Mouse (Mus musculus) hindbrain, embryonic 12.5 days (tissue): ENCODE measurements around the gene Wnt2. TPM values are rescaled to one million over a fixed set of nuclear protein-coding genes. Genes with fewer than 3 reads are reported as not detected.

Source experiments
- ATAC-seq: fragments of 200-750 bp; cut with Nextera tagmentation; 2 replicates; pipeline ENCODE4 v1.8.0; 2017; ENCODE audit warnings: moderate TSS enrichment; ENCODE audit not compliant: low FRiP score
- H3K27ac ChIP-seq: fragments of 300-500 bp; sonication (generic); 2 replicates; pipeline ENCODE4 v1.5.1; 2016; ENCODE audit warnings: mild to moderate bottlenecking
- H3K27me3 ChIP-seq: fragments of 300-500 bp; sonication (generic); 2 replicates; pipeline ENCODE4 v1.6.1; 2016; ENCODE audit warnings: mild to moderate bottlenecking
- H3K36me3 ChIP-seq: fragments of 300-500 bp; sonication (generic); 2 replicates; pipeline ENCODE4 v1.6.1; 2016; ENCODE audit warnings: mild to moderate bottlenecking
- H3K4me1 ChIP-seq: fragments of 300-500 bp; sonication (generic); 2 replicates; pipeline ENCODE4 v1.6.1; 2016
- H3K4me2 ChIP-seq: fragments of 300-500 bp; sonication (generic); replicated peaks from 2 replicates; pipeline ENCODE4 v1.6.1; 2016; ENCODE audit warnings: mild to moderate bottlenecking
- H3K4me3 ChIP-seq: fragments of 300-500 bp; sonication (generic); 2 replicates; pipeline ENCODE4 v1.5.1; 2016; ENCODE audit warnings: mild to moderate bottlenecking
- H3K9ac ChIP-seq: fragments of 300-500 bp; sonication (generic); 2 replicates; pipeline ENCODE4 v1.6.1; 2016; ENCODE audit warnings: mild to moderate bottlenecking, moderate library complexity
- H3K9me3 ChIP-seq: fragments of 300-500 bp; sonication (generic); replicated peaks from 2 replicates; pipeline ENCODE4 v1.6.1; 2016; ENCODE audit warnings: mild to moderate bottlenecking
- WGBS: fragments of 180-500 bp; shearing (Covaris S2); methylation state at CpG from one replicate; pipeline ENCODE4 v1.1.7; 2016; 5-methylcytosine and 5-hydroxymethylcytosine counted together
- polyA plus RNA-seq: library from polyadenylated mRNA; unstranded; fragments of >200 nt; fragmentation: Nextera tagmentation; extraction: Ambion mirVana; gene quantifications from 2 replicates; pipeline ENCODE4 v1.2.1, GENCODE M21; 2016

Wnt2 gene
- polyA plus RNA-seq, 1 experiment from 2014 or later = 1.6 TPM

DNA sequence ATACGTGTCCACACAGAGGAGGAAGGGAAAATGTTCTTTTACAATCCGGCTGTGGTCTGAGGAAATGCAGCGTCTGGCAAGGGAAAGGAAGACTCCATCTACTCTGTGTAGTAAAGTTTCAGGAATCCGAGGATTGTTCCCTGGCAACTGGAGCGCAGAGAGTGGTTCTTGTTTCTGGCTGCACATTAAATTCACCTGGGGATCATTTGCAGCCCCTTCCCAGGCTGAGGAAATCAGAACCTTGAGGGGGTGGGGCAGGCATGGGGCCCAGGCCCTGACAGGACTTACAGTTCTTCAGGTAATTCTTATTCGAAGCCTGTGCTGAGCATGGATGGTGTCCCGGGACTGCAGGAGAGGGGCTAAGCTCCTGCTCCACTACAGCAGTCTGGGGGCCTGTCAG, 17.0 kb downstream of the Wnt2 start:
- H3K4me3 ChIP-seq = no peak overlapping the region
- 69% methylated on average over 7 of the region's 7 CpGs for WGBS
- ATAC-seq = no peak
- no peak overlapping the region for H3K9ac ChIP-seq
- H3K9me3 ChIP-seq = no peaks in the 10 kb centered on the region
- H3K4me1 ChIP-seq = 0 out of 2 replicates have a peak, but pooled peaks cover 4% of the 10 kb centered on the region
- no peak overlapping the region for H3K27ac ChIP-seq
- no peaks in the 10 kb centered on the region for H3K36me3 ChIP-seq
- H3K27me3 ChIP-seq = no peaks in the 10 kb centered on the region
- no peak overlapping the region for H3K4me2 ChIP-seq

GRCm38 (mm10) chr6:18007356-18007755, 23.0 kb downstream of the Wnt2 start:
- Histone ChIP-seq H3K27ac (no peak overlapping the region), H3K27me3 (no peaks in the 10 kb centered on the region), H3K36me3 (no peaks in the 10 kb centered on the region), H3K4me2 (no peak overlapping the region), H3K9me3 (no peaks in the 10 kb centered on the region), H3K4me3 (no peak overlapping the region), H3K4me1 (no peaks in the 10 kb centered on the region), H3K9ac (no peak overlapping the region)
- 82% methylated on average over 3 of the region's 3 CpGs for WGBS
- ATAC-seq = no peak

GRCm38 (mm10) chr6:18002065-18002464, 28.3 kb downstream of the Wnt2 start:
- Histone ChIP-seq H3K36me3 (no peaks in the 10 kb centered on the region), H3K4me3 (no peak overlapping the region), H3K4me1 (no peaks in the 10 kb centered on the region), H3K27me3 (no peaks in the 10 kb centered on the region), H3K9me3 (no peaks in the 10 kb centered on the region), H3K27ac (no peak overlapping the region), H3K9ac (no peak overlapping the region), H3K4me2 (no peak overlapping the region)
- no peak for ATAC-seq
- 96% methylated on average over 6 of the region's 6 CpGs for WGBS

GRCm38 (mm10) chr6:17998497-17998896, 31.9 kb downstream of the Wnt2 start:
- no peaks in the 10 kb centered on the region for H3K27me3 ChIP-seq
- no peak overlapping the region for H3K27ac ChIP-seq
- H3K4me3 ChIP-seq = no peak overlapping the region
- no peaks in the 10 kb centered on the region for H3K4me1 ChIP-seq
- no peak for ATAC-seq
- no peak overlapping the region for H3K4me2 ChIP-seq
- H3K36me3 ChIP-seq = no peaks in the 10 kb centered on the region
- WGBS = 73% methylated on average over 4 of the region's 4 CpGs
- no peaks in the 10 kb centered on the region for H3K9me3 ChIP-seq
- H3K9ac ChIP-seq = no peak overlapping the region

- Histone ChIP-seq H3K4me3 (no peak overlapping the region), H3K27me3 (no peaks in the 10 kb centered on the region), H3K27ac (no peak overlapping the region), H3K4me2 (no peak overlapping the region), H3K4me1 (no peaks in the 10 kb centered on the region), H3K36me3 (no peaks in the 10 kb centered on the region), H3K9ac (no peak overlapping the region), H3K9me3 (no peaks in the 10 kb centered on the region)
- no peak for ATAC-seq
- WGBS = 70% methylated on average over 6 of the region's 6 CpGs
Observed at GRCm38 (mm10) chr6:17994956-17995790, 35.2 kb downstream of the Wnt2 start.

DNA sequence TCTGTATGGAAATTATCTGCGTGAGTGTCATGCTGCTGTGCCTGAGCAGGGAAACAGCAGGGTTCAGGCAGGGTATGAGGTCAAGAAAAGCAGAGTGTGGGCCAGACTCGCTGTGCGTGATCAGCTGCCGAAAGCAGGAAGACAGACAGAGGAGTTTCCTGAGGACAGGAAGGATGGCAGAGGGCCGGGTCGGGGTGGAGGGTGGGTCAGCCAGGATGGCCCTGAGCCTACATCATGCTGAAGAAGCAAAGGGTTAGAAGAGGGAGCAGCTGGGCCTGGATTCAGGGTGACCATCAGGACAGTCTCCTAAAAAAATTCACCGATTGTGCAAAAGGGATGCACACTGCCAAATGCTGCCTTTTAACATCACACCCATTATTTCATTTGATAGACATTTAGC, 38.8 kb downstream of the Wnt2 start:
- no peaks in the 10 kb centered on the region for H3K27me3 ChIP-seq
- no peak overlapping the region for H3K9ac ChIP-seq
- no peak overlapping the region for H3K4me3 ChIP-seq
- no peaks in the 10 kb centered on the region for H3K36me3 ChIP-seq
- H3K27ac ChIP-seq = no peak overlapping the region
- H3K4me1 ChIP-seq = no peaks in the 10 kb centered on the region
- WGBS = 53% methylated on average over 7 of the region's 7 CpGs
- no peak overlapping the region for H3K4me2 ChIP-seq
- H3K9me3 ChIP-seq = no peaks in the 10 kb centered on the region
- ATAC-seq = no peak

- no peaks in the 10 kb centered on the region for H3K9me3 ChIP-seq
- no peak overlapping the region for H3K4me3 ChIP-seq
- no peak for ATAC-seq
- H3K27ac ChIP-seq = no peak overlapping the region
- no peak overlapping the region for H3K4me2 ChIP-seq
- WGBS = 92% methylated on average over 9 of the region's 9 CpGs
- no peaks in the 10 kb centered on the region for H3K4me1 ChIP-seq
- no peaks in the 10 kb centered on the region for H3K27me3 ChIP-seq
- no peak overlapping the region for H3K9ac ChIP-seq
- H3K36me3 ChIP-seq = no peaks in the 10 kb centered on the region
Observed at GRCm38 (mm10) chr6:17990173-17991028, 40.0 kb downstream of the Wnt2 start.

DNA sequence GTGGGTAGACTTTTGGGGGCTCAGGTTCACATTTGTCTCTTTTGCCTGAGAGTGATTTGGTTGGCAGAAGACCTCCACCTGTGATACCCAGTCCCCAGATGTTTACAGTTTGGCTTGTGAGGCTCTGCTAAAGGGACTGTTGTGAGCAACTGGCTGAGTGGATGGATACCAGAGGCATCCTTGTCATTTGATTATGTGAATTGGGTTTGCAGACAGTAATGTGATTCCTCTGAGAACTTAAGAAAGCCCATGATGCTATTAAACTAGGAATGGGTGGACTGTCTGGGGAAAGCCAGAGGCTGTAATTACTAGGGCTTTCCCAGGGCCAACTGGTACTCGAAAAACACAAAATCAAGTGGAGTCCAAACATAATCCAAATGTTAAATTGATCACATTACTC, 51.0 kb downstream of the Wnt2 start:
- H3K4me2 ChIP-seq = no peak overlapping the region
- no peak overlapping the region for H3K4me3 ChIP-seq
- WGBS = 81% methylated on average over 1 of the region's 1 CpGs
- no peak for ATAC-seq
- H3K9me3 ChIP-seq = no peaks in the 10 kb centered on the region
- no peaks in the 10 kb centered on the region for H3K27me3 ChIP-seq
- H3K36me3 ChIP-seq = no peaks in the 10 kb centered on the region
- H3K27ac ChIP-seq = no peak overlapping the region
- no peaks in the 10 kb centered on the region for H3K4me1 ChIP-seq
- no peak overlapping the region for H3K9ac ChIP-seq

DNA sequence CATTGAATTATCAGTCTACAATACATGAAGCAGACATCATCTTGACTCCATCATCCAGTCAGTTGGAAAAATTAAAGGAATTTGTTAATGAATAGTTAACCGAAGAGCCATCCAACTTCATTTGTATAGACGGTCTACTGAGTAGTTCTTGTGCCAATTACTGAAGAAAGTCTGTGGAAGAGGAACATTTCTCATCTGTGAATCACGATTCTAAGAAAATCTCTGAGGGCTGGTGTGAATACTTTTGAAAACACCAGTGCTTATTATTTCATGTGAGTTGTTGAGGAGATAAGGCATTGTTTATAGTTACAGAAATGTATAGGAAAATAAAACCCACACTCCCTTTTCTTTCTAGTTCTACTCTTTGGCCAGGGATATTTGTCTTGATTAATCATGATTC, 51.5 kb downstream of the Wnt2 start:
- no peaks in the 10 kb centered on the region for H3K36me3 ChIP-seq
- H3K4me2 ChIP-seq = no peak overlapping the region
- no peaks in the 10 kb centered on the region for H3K9me3 ChIP-seq
- no peak overlapping the region for H3K4me3 ChIP-seq
- no peak for ATAC-seq
- no peaks in the 10 kb centered on the region for H3K4me1 ChIP-seq
- no peak overlapping the region for H3K9ac ChIP-seq
- no peaks in the 10 kb centered on the region for H3K27me3 ChIP-seq
- H3K27ac ChIP-seq = no peak overlapping the region
- 91% methylated on average over 3 of the region's 3 CpGs for WGBS

GRCm38 (mm10) chr6:17978324-17978723, 52.1 kb downstream of the Wnt2 start:
- no peaks in the 10 kb centered on the region for H3K36me3 ChIP-seq
- H3K4me2 ChIP-seq = no peak overlapping the region
- no peak overlapping the region for H3K9ac ChIP-seq
- H3K27ac ChIP-seq = no peak overlapping the region
- H3K4me3 ChIP-seq = no peak overlapping the region
- no peaks in the 10 kb centered on the region for H3K9me3 ChIP-seq
- WGBS = 83% methylated on average over 5 of the region's 5 CpGs
- no peak for ATAC-seq
- H3K4me1 ChIP-seq = no peaks in the 10 kb centered on the region
- H3K27me3 ChIP-seq = no peaks in the 10 kb centered on the region

DNA sequence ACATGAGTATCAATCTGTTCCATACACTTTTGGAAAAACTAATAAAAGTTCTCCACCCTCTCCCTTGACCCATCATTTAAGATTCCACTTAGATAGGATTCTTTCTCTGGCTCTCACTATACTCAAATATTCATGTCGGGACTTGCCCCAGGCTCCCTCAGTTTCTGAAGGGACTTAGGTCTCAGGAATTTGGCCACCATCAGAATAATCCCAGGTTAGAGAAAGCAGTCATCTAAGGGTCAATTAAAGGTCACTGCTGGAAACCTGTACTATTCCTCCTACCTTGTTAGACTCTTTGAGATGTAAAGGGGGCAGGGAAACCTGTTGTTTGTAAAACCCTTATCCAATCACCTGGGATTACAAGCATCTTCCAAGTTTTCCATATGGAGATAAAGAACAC, 53.2 kb downstream of the Wnt2 start:
- no peak overlapping the region for H3K4me2 ChIP-seq
- H3K4me1 ChIP-seq = no peaks in the 10 kb centered on the region
- no peak for ATAC-seq
- H3K27me3 ChIP-seq = no peaks in the 10 kb centered on the region
- no peak overlapping the region for H3K4me3 ChIP-seq
- 45% methylated on average over 1 of the region's 1 CpGs for WGBS
- no peak overlapping the region for H3K9ac ChIP-seq
- no peaks in the 10 kb centered on the region for H3K36me3 ChIP-seq
- H3K9me3 ChIP-seq = no peaks in the 10 kb centered on the region
- no peak overlapping the region for H3K27ac ChIP-seq

DNA sequence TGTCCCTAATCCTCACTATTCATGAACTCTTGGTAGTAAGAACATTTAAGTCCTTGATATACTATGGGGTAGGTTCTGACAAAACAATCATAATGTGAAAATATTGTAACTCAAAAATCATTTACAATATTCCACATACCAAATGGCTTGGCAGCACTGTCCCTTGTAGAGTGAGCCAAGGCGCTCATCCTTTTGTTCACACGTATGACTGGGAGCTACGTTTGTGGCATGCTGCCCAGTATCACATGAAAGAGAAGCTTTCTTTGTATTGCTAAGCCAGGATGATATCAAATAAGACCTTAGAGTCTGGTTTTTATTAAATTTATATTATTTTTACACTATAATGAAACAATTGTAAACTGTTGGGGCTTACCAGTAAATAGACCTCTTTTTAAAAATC, 56.0 kb downstream of the Wnt2 start:
- no peaks in the 10 kb centered on the region for H3K9me3 ChIP-seq
- no peak overlapping the region for H3K9ac ChIP-seq
- ATAC-seq = no peak
- WGBS = 87% methylated on average over 3 of the region's 3 CpGs
- no peak overlapping the region for H3K4me3 ChIP-seq
- no peak overlapping the region for H3K4me2 ChIP-seq
- H3K36me3 ChIP-seq = no peaks in the 10 kb centered on the region
- no peaks in the 10 kb centered on the region for H3K27me3 ChIP-seq
- H3K4me1 ChIP-seq = no peaks in the 10 kb centered on the region
- H3K27ac ChIP-seq = no peak overlapping the region

DNA sequence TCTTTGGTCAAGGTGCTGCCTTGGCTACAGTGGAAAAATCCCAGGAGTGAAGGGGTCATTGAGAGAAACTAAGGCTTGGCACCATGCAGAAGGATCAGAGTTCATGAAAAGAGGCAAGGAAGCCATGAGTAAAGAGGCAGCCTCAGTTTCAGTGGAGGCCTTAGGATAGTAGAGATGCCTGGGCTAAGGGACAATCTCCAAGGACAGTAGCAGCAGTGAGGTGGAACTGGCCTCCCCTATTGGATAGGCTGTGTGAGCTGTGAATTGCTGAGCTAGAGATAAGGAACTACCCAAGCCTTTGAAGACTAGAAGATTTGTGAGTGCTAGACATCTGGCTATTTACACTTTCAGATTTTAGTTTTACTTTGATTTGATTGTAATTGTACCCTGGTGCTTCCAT, 59.0 kb downstream of the Wnt2 start:
- no peak overlapping the region for H3K4me3 ChIP-seq
- H3K4me1 ChIP-seq = no peaks in the 10 kb centered on the region
- H3K9ac ChIP-seq = no peak overlapping the region
- no peak overlapping the region for H3K27ac ChIP-seq
- no peaks in the 10 kb centered on the region for H3K27me3 ChIP-seq
- no peaks in the 10 kb centered on the region for H3K9me3 ChIP-seq
- H3K4me2 ChIP-seq = no peak overlapping the region
- no peak for ATAC-seq
- no peaks in the 10 kb centered on the region for H3K36me3 ChIP-seq
